Comparison of ENCODE assay signal across 12 mouse cellular contexts in the genomic region with DNA sequence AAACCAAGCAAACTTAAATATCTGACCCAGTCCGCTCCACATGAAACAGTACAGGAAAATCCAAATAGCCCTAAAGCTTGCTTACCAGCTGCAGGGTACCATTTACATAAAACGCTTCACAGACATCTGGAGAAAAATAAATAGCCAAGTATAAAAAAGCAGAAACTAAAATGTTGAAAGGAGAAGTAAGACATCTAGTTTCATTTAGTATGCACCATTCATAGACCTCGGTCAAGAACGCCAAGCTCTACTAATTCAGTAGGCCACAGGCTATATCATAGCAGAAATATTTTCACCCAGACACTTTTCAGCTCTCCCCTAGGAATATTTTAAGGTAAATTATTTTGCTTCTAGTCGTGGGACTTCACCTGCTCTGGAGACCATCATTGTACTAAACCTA. TPM values are rescaled to one million over a fixed set of nuclear protein-coding genes. Genes with fewer than 3 reads are reported as not detected.
A peak's percentile ranks its signal among the peaks of the same experiment; 100 is the strongest.
DNase-seq lines count a peak whose midpoint lies in the region; ATAC-seq and TF ChIP-seq lines count a peak whose summit lies in the region.
"Had no signal": no experiment of that assay in that cellular context is flagged by ENCODE, and none has a peak within 500 bp of the region (broad histone marks: within the 10 kb centered on the region; RNA-seq: fewer than 3 reads in every experiment).

No protein-coding gene starts in this region.

- peaks cover 11% of the 10 kb centered on the region for H3K4me1 ChIP-seq in lung, embryonic 15.5 days
- peaks cover 16% of the 10 kb centered on the region for H3K4me1 ChIP-seq in lung, adult 2 months (ENCODE audit: control insufficient read depth, insufficient read depth, low read length)
- H3K4me1 ChIP-seq in embryonic facial prominence, embryonic 14.5 days (ENCODE audit: control insufficient read depth, insufficient read depth, low read length) = peaks cover 13% of the 10 kb centered on the region
- H3K4me1 ChIP-seq in hindbrain, embryonic 16.5 days (ENCODE audit: control insufficient read depth, insufficient read depth, low read depth, low read length) = peaks cover 15% of the 10 kb centered on the region
- peaks cover 30% of the 10 kb centered on the region for H3K4me1 ChIP-seq in neural tube, embryonic 13.5 days (replicated peaks)
- peaks cover 14% of the 10 kb centered on the region for H3K4me1 ChIP-seq in kidney, embryonic 14.5 days (ENCODE audit: control insufficient read depth, insufficient read depth, low read length)

- TF ChIP-seq CTCF in lung, adult 2 months (IDR thresholded peaks at IDR 0.05; ENCODE audit: insufficient read depth, low read length) = no peak

- no peak for ATAC-seq in lung, embryonic 15.5 days (ENCODE audit: borderline replicate concordance, extremely low read depth, low FRiP score, low TSS enrichment)
- ATAC-seq in embryonic facial prominence, embryonic 14.5 days (ENCODE audit: low read depth) = no peak
- no peak for ATAC-seq in hindbrain, embryonic 16.5 days
- no peak for ATAC-seq in neural tube, embryonic 13.5 days (ENCODE audit: low read depth)
- ATAC-seq in kidney, embryonic 14.5 days (ENCODE audit: low FRiP score, low TSS enrichment) = no peak
- ATAC-seq: Patski had no signal

- no peak overlapping the region for H3K9ac ChIP-seq in lung, embryonic 15.5 days
- no peak overlapping the region for H3K9ac ChIP-seq in embryonic facial prominence, embryonic 14.5 days (ENCODE audit: low read depth, low read length)
- H3K9ac ChIP-seq in hindbrain, embryonic 16.5 days (ENCODE audit: low read depth, low read length) = peak overlapping the region; percentile 2
- peak overlapping the region; percentile 86; the same call in 1 of the 2 replicates for H3K9ac ChIP-seq in neural tube, embryonic 13.5 days
- H3K9ac ChIP-seq in kidney, embryonic 14.5 days (ENCODE audit: low read depth, low read length) = no peak overlapping the region

- peak overlapping the region; percentile 84 for H3K4me2 ChIP-seq in lung, embryonic 15.5 days
- peak overlapping the region; percentile 75; the same call in 1 of the 2 replicates for H3K4me2 ChIP-seq in embryonic facial prominence, embryonic 14.5 days (ENCODE audit: low read depth, low read length)
- peak overlapping the region; percentile 73 for H3K4me2 ChIP-seq in hindbrain, embryonic 16.5 days (ENCODE audit: low read length)
- H3K4me2 ChIP-seq in neural tube, embryonic 13.5 days = peak overlapping the region; percentile 73
- H3K4me2 ChIP-seq in kidney, embryonic 14.5 days (replicated peaks; ENCODE audit: low read depth, low read length) = no peak overlapping the region

- H3K4me3 ChIP-seq in lung, embryonic 15.5 days = no peak overlapping the region; the same call in 1 of the 2 replicates
- no peak overlapping the region for H3K4me3 ChIP-seq in lung, adult 2 months (replicated peaks; ENCODE audit: extremely low read depth, low read depth, low read length)
- H3K4me3 ChIP-seq in embryonic facial prominence, embryonic 14.5 days (ENCODE audit: low read depth, low read length) = no peak overlapping the region
- H3K4me3 ChIP-seq in hindbrain, embryonic 16.5 days (ENCODE audit: low read length) = peak overlapping the region; percentile 68; the same call in 1 of the 2 replicates
- H3K4me3 ChIP-seq in neural tube, embryonic 13.5 days = peak overlapping the region; percentile 65; the same call in 1 of the 2 replicates
- H3K4me3 ChIP-seq in kidney, embryonic 14.5 days (ENCODE audit: low read length) = no peak overlapping the region; the same call in 1 of the 2 replicates

- WGBS in lung, embryonic 15.5 days = 83% methylated on average over 5 of the region's 5 CpGs
- WGBS in lung, adult 2 months = 73% methylated on average over 5 of the region's 5 CpGs
- WGBS in embryonic facial prominence, embryonic 14.5 days = 78% methylated on average over 5 of the region's 5 CpGs
- WGBS in hindbrain, embryonic 16.5 days = 87% methylated on average over 5 of the region's 5 CpGs
- WGBS in neural tube, embryonic 13.5 days = 88% methylated on average over 5 of the region's 5 CpGs
- WGBS in kidney, embryonic 14.5 days = 86% methylated on average over 5 of the region's 5 CpGs

- no peak for TF ChIP-seq POLR2A in lung, adult 2 months (IDR thresholded peaks at IDR 0.05; ENCODE audit: borderline replicate concordance, extremely low read depth, low read depth, low read length)

- DNase-seq in lung, adult 2 months = no peak
- no peak for DNase-seq in embryonic facial prominence, embryonic 14.5 days (ENCODE audit: low spot score)
- DNase-seq in frontal cortex, postnatal 14 days (ENCODE audit: low spot score in 2 of 2) = no peak
- no peak for DNase-seq in cerebellum, postnatal 36 days
- DNase-seq: lung, postnatal 10 days; right cerebral cortex, adult 18-20 months had no signal

- 0 out of 2 replicates have a peak, but pooled peaks cover 3% of the 10 kb centered on the region for H3K36me3 ChIP-seq in lung, embryonic 15.5 days
- H3K36me3 ChIP-seq in embryonic facial prominence, embryonic 14.5 days (ENCODE audit: control insufficient read depth, insufficient read depth, low read length) = no peaks in the 10 kb centered on the region
- no peaks in the 10 kb centered on the region for H3K36me3 ChIP-seq in hindbrain, embryonic 16.5 days (ENCODE audit: control insufficient read depth, insufficient read depth, low read length)
- no peaks in the 10 kb centered on the region for H3K36me3 ChIP-seq in neural tube, embryonic 13.5 days
- peaks cover 5% of the 10 kb centered on the region; the same call in 1 of the 2 replicates for H3K36me3 ChIP-seq in kidney, embryonic 14.5 days (ENCODE audit: control insufficient read depth, insufficient read depth, low read length)

- no peaks in the 10 kb centered on the region for H3K27me3 ChIP-seq in lung, embryonic 15.5 days
- no peaks in the 10 kb centered on the region for H3K27me3 ChIP-seq in embryonic facial prominence, embryonic 14.5 days (replicated peaks; ENCODE audit: control insufficient read depth, insufficient read depth, low read length)
- no peaks in the 10 kb centered on the region for H3K27me3 ChIP-seq in hindbrain, embryonic 16.5 days (replicated peaks; ENCODE audit: control insufficient read depth, insufficient read depth, low read length)
- no peaks in the 10 kb centered on the region for H3K27me3 ChIP-seq in neural tube, embryonic 13.5 days
- no peaks in the 10 kb centered on the region for H3K27me3 ChIP-seq in kidney, embryonic 14.5 days (ENCODE audit: control insufficient read depth, insufficient read depth, low read length)
- H3K27me3 ChIP-seq: Patski had no signal

- no peaks in the 10 kb centered on the region for H3K9me3 ChIP-seq in lung, embryonic 15.5 days
- no peaks in the 10 kb centered on the region for H3K9me3 ChIP-seq in embryonic facial prominence, embryonic 14.5 days (ENCODE audit: control insufficient read depth, low read length)
- no peaks in the 10 kb centered on the region for H3K9me3 ChIP-seq in hindbrain, embryonic 16.5 days (ENCODE audit: control insufficient read depth, low read length)
- H3K9me3 ChIP-seq in neural tube, embryonic 13.5 days = no peaks in the 10 kb centered on the region
- no peaks in the 10 kb centered on the region for H3K9me3 ChIP-seq in kidney, embryonic 14.5 days (ENCODE audit: control insufficient read depth, low read length)

- no peak overlapping the region for H3K27ac ChIP-seq in lung, embryonic 15.5 days
- no peak overlapping the region for H3K27ac ChIP-seq in embryonic facial prominence, embryonic 14.5 days (replicated peaks; ENCODE audit: low read depth, low read length)
- no peak overlapping the region for H3K27ac ChIP-seq in hindbrain, embryonic 16.5 days (ENCODE audit: low read depth, low read length)
- no peak overlapping the region for H3K27ac ChIP-seq in neural tube, embryonic 13.5 days (replicated peaks)
- no peak overlapping the region for H3K27ac ChIP-seq in kidney, embryonic 14.5 days (ENCODE audit: low read depth, low read length)

RNA-seq across cellular contexts. Expression of a gene that starts 10.6 kb away (rescaled TPM):
- 92.4 and 101 TPM in 2 replicates for polyA plus RNA-seq in lung, embryonic 15.5 days (2015; fragmentation: Nextera tagmentation; extraction: Ambion mirVana)
- 8.4 and 8.9 TPM in 2 replicates for polyA plus RNA-seq in lung, adult 2 months (2012; rRNA removed)
- polyA plus RNA-seq in embryonic facial prominence, embryonic 14.5 days (2014; fragmentation: Nextera tagmentation; extraction: Ambion mirVana) = 136 and 141 TPM in 2 replicates
- polyA plus RNA-seq in hindbrain, embryonic 16.5 days (2015; fragmentation: Nextera tagmentation; extraction: Ambion mirVana) = 103 and 104 TPM in 2 replicates
- 100 and 112 TPM in 2 replicates for polyA plus RNA-seq in neural tube, embryonic 13.5 days (2015; fragmentation: Nextera tagmentation; extraction: Ambion mirVana)
- 119 and 155 TPM in 2 replicates for polyA plus RNA-seq in kidney, embryonic 14.5 days (2014; fragmentation: Nextera tagmentation; extraction: Ambion mirVana)

RNA-seq across cellular contexts. Expression of a gene that starts 10.9 kb away (rescaled TPM):
- polyA plus RNA-seq in lung, embryonic 15.5 days (2015; fragmentation: Nextera tagmentation; extraction: Ambion mirVana) = 18.2 and 18.8 TPM in 2 replicates
- 34.3 and 47.6 TPM in 2 replicates for polyA plus RNA-seq in lung, adult 2 months (2012; rRNA removed)
- polyA plus RNA-seq in embryonic facial prominence, embryonic 14.5 days (2014; fragmentation: Nextera tagmentation; extraction: Ambion mirVana) = 19.6 and 20.3 TPM in 2 replicates
- 35.3 and 42.6 TPM in 2 replicates for polyA plus RNA-seq in hindbrain, embryonic 16.5 days (2015; fragmentation: Nextera tagmentation; extraction: Ambion mirVana)
- 27.6 and 28.3 TPM in 2 replicates for polyA plus RNA-seq in neural tube, embryonic 13.5 days (2015; fragmentation: Nextera tagmentation; extraction: Ambion mirVana)
- 12.1 and 15.2 TPM in 2 replicates for polyA plus RNA-seq in kidney, embryonic 14.5 days (2014; fragmentation: Nextera tagmentation; extraction: Ambion mirVana)

RNA-seq across cellular contexts. Expression of a gene that starts 47.2 kb away (rescaled TPM):
- polyA plus RNA-seq in lung, embryonic 15.5 days (2015; fragmentation: Nextera tagmentation; extraction: Ambion mirVana) = 20.4 and 21.6 TPM in 2 replicates
- 28.7 and 40.3 TPM in 2 replicates for polyA plus RNA-seq in lung, adult 2 months (2012; rRNA removed)
- 23.5 and 25.3 TPM in 2 replicates for polyA plus RNA-seq in embryonic facial prominence, embryonic 14.5 days (2014; fragmentation: Nextera tagmentation; extraction: Ambion mirVana)
- polyA plus RNA-seq in hindbrain, embryonic 16.5 days (2015; fragmentation: Nextera tagmentation; extraction: Ambion mirVana) = 25.7 and 33.6 TPM in 2 replicates
- polyA plus RNA-seq in neural tube, embryonic 13.5 days (2015; fragmentation: Nextera tagmentation; extraction: Ambion mirVana) = 39.2 and 49.2 TPM in 2 replicates
- 19.7 and 32.7 TPM in 2 replicates for polyA plus RNA-seq in kidney, embryonic 14.5 days (2014; fragmentation: Nextera tagmentation; extraction: Ambion mirVana)

RNA-seq across cellular contexts. Expression of a gene that starts 56.4 kb away (rescaled TPM):
- not detected in 2 replicates for polyA plus RNA-seq in lung, embryonic 15.5 days (2015; fragmentation: Nextera tagmentation; extraction: Ambion mirVana)
- polyA plus RNA-seq in lung, adult 2 months (2012; rRNA removed) = 2.3 and 3.0 TPM in 2 replicates
- polyA plus RNA-seq in embryonic facial prominence, embryonic 14.5 days (2014; fragmentation: Nextera tagmentation; extraction: Ambion mirVana) = not detected in 2 replicates
- polyA plus RNA-seq in hindbrain, embryonic 16.5 days (2015; fragmentation: Nextera tagmentation; extraction: Ambion mirVana) = not detected in 2 replicates
- polyA plus RNA-seq in neural tube, embryonic 13.5 days (2015; fragmentation: Nextera tagmentation; extraction: Ambion mirVana) = not detected in 2 replicates
- not detected in 2 replicates for polyA plus RNA-seq in kidney, embryonic 14.5 days (2014; fragmentation: Nextera tagmentation; extraction: Ambion mirVana)
- polyA plus RNA-seq: kidney, embryonic 16.5 days; Patski had no signal

Comparison
In these comparisons a context has a peak if more than half of its experiments do, and no peak if none do; other contexts are left out.
1. H3K4me3 ChIP-seq: peak in hindbrain, embryonic 16.5 days (single experiment) and neural tube, embryonic 13.5 days (single experiment); none in lung, embryonic 15.5 days (single experiment), lung, adult 2 months (single experiment), embryonic facial prominence, embryonic 14.5 days (single experiment) and kidney, embryonic 14.5 days (single experiment).
2. H3K9ac ChIP-seq: peak in hindbrain, embryonic 16.5 days (single experiment) and neural tube, embryonic 13.5 days (single experiment); none in lung, embryonic 15.5 days (single experiment), embryonic facial prominence, embryonic 14.5 days (single experiment) and kidney, embryonic 14.5 days (single experiment).